Mouse (Mus musculus) c-Kit-negative CD71-positive TER-119-positive erythroid progenitor cells, embryonic 14.5 days (primary cell): ENCODE results near the gene Nup98.

Experiments
- DNase-seq: peaks from one replicate; pipeline ENCODE4 v3.0.0-alpha.2; 2013; ENCODE audit warnings: low read depth, low spot score

Nup98 gene

GRCm38 (mm10) chr7:102076714-102077296, 133.2 kb downstream of the Nup98 start:
- DNase-seq = peak; percentile 21
